Mouse (Mus musculus): Measurements from ENCODE around the gene Spint1. TPM values are rescaled to one million over a fixed set of nuclear protein-coding genes. Genes with fewer than 3 reads are reported as not detected.

Spint1 gene
- polyA plus RNA-seq, 1 experiment: 0.82 TPM

GRCm38 (mm10) chr2:119208344-119209175 is 28.6 kb upstream of the Spint1 start, which contains the start of the genes Zfyve19 and Dnajc17:
TSS of gene Zfyve19 (plus strand) at chr2:119208617.
TSS of gene Dnajc17 (minus strand) at chr2:119208795.
- H3K27me3 ChIP-seq (ENCODE audit: control insufficient read depth, insufficient read depth, insufficient read length): no peaks in the 10 kb centered on the region

GRCm38 (mm10) chr2:119209176-119209507 is 28.0 kb upstream of the Spint1 start:
- TF ChIP-seq USF1 (IDR thresholded peaks at IDR 0.05; ENCODE audit: low read depth) (no peak), MYOG (IDR thresholded peaks at IDR 0.05; ENCODE audit: control insufficient read depth, extremely low read depth, insufficient read length) (no peak), MAX (IDR thresholded peaks at IDR 0.05) (no peak), CTCF (IDR thresholded peaks at IDR 0.05; ENCODE audit: control insufficient read depth, insufficient read depth, insufficient read length) (no peak), MYOD1 (IDR thresholded peaks at IDR 0.05; ENCODE audit: control insufficient read depth, insufficient read length, low read depth) (no peak), FOSL1 (IDR thresholded peaks at IDR 0.05; ENCODE audit: insufficient read depth, low read length, poor library complexity, severe bottlenecking) (no peak), CEBPB (IDR thresholded peaks at IDR 0.05; ENCODE audit: low read depth) (no peak)
- peaks cover 8% of the 10 kb centered on the region for H3K79me3 ChIP-seq (ENCODE audit: low read depth)
- H3K36me3 ChIP-seq (ENCODE audit: control insufficient read depth, insufficient read depth): peaks cover 7% of the 10 kb centered on the region
- H3K4me3 ChIP-seq (ENCODE audit: insufficient read depth, poor library complexity, severe bottlenecking): peak overlapping the region; percentile 66
- H3ac ChIP-seq (ENCODE audit: control insufficient read depth, insufficient read length, low read depth): peak overlapping the region; percentile 92
- peaks cover 33% of the 10 kb centered on the region for H3K79me2 ChIP-seq (ENCODE audit: control insufficient read depth, insufficient read depth)
- no peaks in the 10 kb centered on the region for H3K27me3 ChIP-seq (ENCODE audit: control insufficient read depth, insufficient read depth, insufficient read length)

More at GRCm38 (mm10) chr2:119208344-119209175, 28.6 kb upstream of the Spint1 start, which contains the start of the genes Zfyve19 and Dnajc17:
- H3K36me3 ChIP-seq (ENCODE audit: control insufficient read depth, insufficient read depth): peaks cover 5% of the 10 kb centered on the region
- peaks cover 8% of the 10 kb centered on the region for H3K79me3 ChIP-seq (ENCODE audit: low read depth)
- peak within 1 kb of the TSS; percentile 66 for H3K4me3 ChIP-seq (ENCODE audit: insufficient read depth, poor library complexity, severe bottlenecking)
- H3K79me2 ChIP-seq (ENCODE audit: control insufficient read depth, insufficient read depth): peaks cover 33% of the 10 kb centered on the region
- H3ac ChIP-seq (ENCODE audit: control insufficient read depth, insufficient read length, low read depth): peak within 1 kb of the TSS; percentile 92
- TF ChIP-seq MYOD1 (IDR thresholded peaks at IDR 0.05; ENCODE audit: control insufficient read depth, insufficient read length, low read depth) (no peak), USF1 (IDR thresholded peaks at IDR 0.05; ENCODE audit: low read depth) (no peak), CEBPB (IDR thresholded peaks at IDR 0.05; ENCODE audit: low read depth) (no peak), FOSL1 (IDR thresholded peaks at IDR 0.05; ENCODE audit: insufficient read depth, low read length, poor library complexity, severe bottlenecking) (no peak), MAX (IDR thresholded peaks at IDR 0.05) (peak; percentile 33), CTCF (IDR thresholded peaks at IDR 0.05; ENCODE audit: control insufficient read depth, insufficient read depth, insufficient read length) (no peak), MYOG (IDR thresholded peaks at IDR 0.05; ENCODE audit: control insufficient read depth, extremely low read depth, insufficient read length) (no peak)

DNA sequence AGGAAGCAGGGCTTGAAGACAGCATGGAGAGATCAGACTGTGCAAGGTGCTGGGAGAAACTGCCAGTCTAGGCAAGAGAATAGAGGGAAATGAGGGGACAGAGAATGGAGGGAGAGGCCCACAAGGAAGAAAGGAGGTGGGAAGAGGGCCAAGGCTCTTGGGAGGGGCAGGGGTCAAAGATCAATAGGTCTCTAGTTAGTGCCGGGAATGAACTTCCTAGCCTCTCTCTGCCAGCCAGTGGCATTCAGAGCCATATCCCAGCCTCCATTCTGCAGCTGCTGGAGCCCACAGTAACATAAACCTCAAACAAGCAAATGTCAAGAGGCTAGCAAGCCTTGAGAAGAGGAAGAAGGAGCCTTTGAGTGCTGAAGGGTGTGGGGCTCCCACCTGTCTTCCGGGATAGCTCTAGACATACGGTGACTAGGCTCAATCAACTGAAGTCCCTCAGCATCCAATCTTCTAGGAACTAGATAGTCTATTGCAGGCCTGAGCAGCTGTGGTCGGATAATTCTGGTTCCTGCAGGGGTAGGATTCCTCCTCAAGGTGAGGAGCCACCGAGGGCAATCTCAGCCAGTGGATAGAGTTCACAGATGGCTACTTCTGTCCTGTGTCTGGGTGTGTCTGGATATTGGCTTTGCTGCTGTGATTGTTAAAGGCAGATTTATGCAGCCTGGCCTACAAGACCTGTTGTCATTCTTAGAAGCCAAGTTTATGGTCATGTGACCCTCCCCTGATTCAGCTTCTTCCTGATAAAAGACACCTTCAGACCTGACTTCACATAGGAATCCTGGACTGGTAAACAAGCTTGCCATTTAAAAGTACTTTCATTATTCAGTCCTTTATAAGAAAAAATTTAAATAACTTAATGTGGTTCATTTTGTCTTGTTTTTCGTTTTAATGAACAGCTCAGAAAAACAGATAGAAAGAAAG is 7.1 kb upstream of the Spint1 start, which contains the start of gene Ppp1r14d:
Ppp1r14d (minus strand) TSS at position 132 of the 930 bp plus-strand sequence.
- Histone ChIP-seq H3ac (ENCODE audit: control insufficient read depth, insufficient read length, low read depth) (no peak within 1 kb of the TSS), H3K36me3 (ENCODE audit: control insufficient read depth, insufficient read depth) (no peaks in the 10 kb centered on the region), H3K79me2 (ENCODE audit: control insufficient read depth, insufficient read depth) (no peaks in the 10 kb centered on the region), H3K4me3 (ENCODE audit: insufficient read depth, poor library complexity, severe bottlenecking) (no peak within 1 kb of the TSS), H3K79me3 (ENCODE audit: low read depth) (no peaks in the 10 kb centered on the region), H3K27me3 (ENCODE audit: control insufficient read depth, insufficient read depth, insufficient read length) (no peaks in the 10 kb centered on the region)
- TF ChIP-seq MYOD1 (IDR thresholded peaks at IDR 0.05; ENCODE audit: control insufficient read depth, insufficient read length, low read depth): no peak
- no peak for TF ChIP-seq FOSL1 (IDR thresholded peaks at IDR 0.05; ENCODE audit: insufficient read depth, low read length, poor library complexity, severe bottlenecking)
- no peak for TF ChIP-seq USF1 (IDR thresholded peaks at IDR 0.05; ENCODE audit: low read depth)
- no peak for TF ChIP-seq CTCF (IDR thresholded peaks at IDR 0.05; ENCODE audit: control insufficient read depth, insufficient read depth, insufficient read length)

DNA sequence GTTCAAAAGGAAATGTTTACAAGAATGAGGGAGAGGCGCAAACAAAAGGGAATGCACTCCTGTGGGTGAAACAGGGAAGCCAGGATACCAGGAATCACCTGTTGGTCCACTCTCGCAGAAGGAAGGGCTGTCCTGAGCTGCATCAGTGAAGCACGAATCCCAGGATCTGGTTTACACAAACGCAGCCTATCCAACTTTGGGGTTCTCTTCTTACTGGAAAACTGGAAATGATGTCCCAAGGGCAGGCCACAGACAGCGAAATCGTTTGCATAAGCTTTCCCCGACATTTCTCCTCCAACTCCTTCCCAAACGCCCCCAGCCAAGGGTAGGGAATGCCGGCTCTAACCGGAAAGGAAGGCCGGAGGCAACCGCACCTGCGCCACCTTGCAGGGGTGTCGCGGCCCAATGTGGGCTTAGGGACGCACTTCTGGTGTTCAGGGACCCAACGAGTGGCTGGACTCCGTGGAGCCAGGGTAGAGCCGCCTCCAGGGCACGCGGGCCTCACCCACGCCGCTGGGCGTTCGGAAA is 416 bp upstream of the Spint1 start:
- Histone ChIP-seq H3K79me2 (ENCODE audit: control insufficient read depth, insufficient read depth) (no peaks in the 10 kb centered on the region), H3K79me3 (ENCODE audit: low read depth) (no peaks in the 10 kb centered on the region), H3ac (ENCODE audit: control insufficient read depth, insufficient read length, low read depth) (no peak overlapping the region), H3K27me3 (ENCODE audit: control insufficient read depth, insufficient read depth, insufficient read length) (peaks cover 15% of the 10 kb centered on the region), H3K4me3 (ENCODE audit: insufficient read depth, poor library complexity, severe bottlenecking) (no peak overlapping the region), H3K36me3 (ENCODE audit: control insufficient read depth, insufficient read depth) (no peaks in the 10 kb centered on the region)
- no peak for TF ChIP-seq CTCF (IDR thresholded peaks at IDR 0.05; ENCODE audit: control insufficient read depth, insufficient read depth, insufficient read length)
- no peak for TF ChIP-seq MAX (IDR thresholded peaks at IDR 0.05)
- no peak for TF ChIP-seq MYOD1 (IDR thresholded peaks at IDR 0.05; ENCODE audit: control insufficient read depth, insufficient read length, low read depth)
- TF ChIP-seq FOSL1 (IDR thresholded peaks at IDR 0.05; ENCODE audit: insufficient read depth, low read length, poor library complexity, severe bottlenecking): no peak
- no peak for TF ChIP-seq CEBPB (IDR thresholded peaks at IDR 0.05; ENCODE audit: low read depth)
- no peak for TF ChIP-seq USF1 (IDR thresholded peaks at IDR 0.05; ENCODE audit: low read depth)
- TF ChIP-seq MYOG (IDR thresholded peaks at IDR 0.05; ENCODE audit: control insufficient read depth, extremely low read depth, insufficient read length): no peak

GRCm38 (mm10) chr2:119237871-119238220 is 684 bp downstream of the Spint1 start:
- Histone ChIP-seq H3ac (ENCODE audit: control insufficient read depth, insufficient read length, low read depth) (peak overlapping the region; percentile 39), H3K79me2 (ENCODE audit: control insufficient read depth, insufficient read depth) (no peaks in the 10 kb centered on the region), H3K27me3 (ENCODE audit: control insufficient read depth, insufficient read depth, insufficient read length) (peaks cover 15% of the 10 kb centered on the region), H3K36me3 (ENCODE audit: control insufficient read depth, insufficient read depth) (no peaks in the 10 kb centered on the region), H3K79me3 (ENCODE audit: low read depth) (no peaks in the 10 kb centered on the region), H3K4me3 (ENCODE audit: insufficient read depth, poor library complexity, severe bottlenecking) (no peak overlapping the region)
- TF ChIP-seq MAX (IDR thresholded peaks at IDR 0.05) (no peak), CTCF (IDR thresholded peaks at IDR 0.05; ENCODE audit: control insufficient read depth, insufficient read depth, insufficient read length) (no peak)

All from C2C12 (cell line).